Mouse (Mus musculus): ENCODE data around the gene Hexim1. TPM values are rescaled to one million over a fixed set of nuclear protein-coding genes. Genes with fewer than 3 reads are reported as not detected.
A peak's percentile ranks its signal among the peaks of the same experiment; 100 is the strongest.

The Hexim1 gene
- polyA plus RNA-seq, 1 experiment from 2014 or later = 1.7 TPM

- H3K4me3 ChIP-seq (ENCODE audit: low read depth, low read length) = peak overlapping the region; percentile 81
- H3K9ac ChIP-seq (ENCODE audit: low read depth, low read length) = peak overlapping the region; percentile 87
- peaks cover 54% of the 10 kb centered on the region for H3K4me1 ChIP-seq (ENCODE audit: control insufficient read depth, low read depth, low read length)
- peak overlapping the region; percentile 90 for H3K4me2 ChIP-seq (ENCODE audit: low read depth, low read length)
- peaks cover 31% of the 10 kb centered on the region for H3K27me3 ChIP-seq (ENCODE audit: control insufficient read depth, insufficient read depth, low read depth, low read length)
- H3K27ac ChIP-seq (ENCODE audit: low read length) = peak overlapping the region; percentile 96
- ATAC-seq (ENCODE audit: low read depth) = peak; percentile 90
- WGBS (ENCODE audit: insufficient replicate concordance) = under 1% methylated on average over 35 of the region's 35 CpGs
- H3K36me3 ChIP-seq (ENCODE audit: control insufficient read depth, insufficient read depth) = peaks cover 3% of the 10 kb centered on the region; the same call in 1 of the 2 replicates
- H3K9me3 ChIP-seq (replicated peaks; ENCODE audit: control insufficient read depth, low read length) = no peaks in the 10 kb centered on the region
These were observed 13.2 kb upstream of the Hexim1 start for GRCm38 (mm10) chr11:103102725-103103349.

- peak overlapping the region; percentile 96 for H3K27ac ChIP-seq (ENCODE audit: low read length)
- 51% methylated on average over 8 of the region's 8 CpGs for WGBS (ENCODE audit: insufficient replicate concordance)
- no peaks in the 10 kb centered on the region for H3K9me3 ChIP-seq (replicated peaks; ENCODE audit: control insufficient read depth, low read length)
These were observed 12.4 kb upstream of the Hexim1 start for GRCm38 (mm10) chr11:103103621-103104020.

DNA sequence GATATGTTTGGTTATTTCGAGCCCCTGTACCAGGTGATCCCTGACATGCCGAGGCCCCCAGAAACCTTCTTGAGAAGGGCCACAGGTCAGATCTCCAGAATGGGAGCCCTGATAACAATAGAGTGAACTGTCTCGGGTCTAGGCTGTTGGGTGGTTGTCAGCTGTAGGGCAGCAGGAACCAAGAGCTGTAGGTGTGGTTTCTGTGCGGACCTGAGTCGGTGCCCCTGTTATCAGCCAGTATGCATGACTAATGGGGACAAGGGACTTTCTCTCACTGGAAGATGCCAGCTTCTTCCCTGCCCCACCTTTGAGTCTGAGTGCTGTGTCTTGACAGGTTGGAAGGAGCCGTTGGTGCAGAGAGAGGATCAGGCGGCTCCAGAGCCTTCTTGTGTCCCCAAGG, 11.6 kb upstream of the Hexim1 start:
- Histone ChIP-seq H3K4me3 (ENCODE audit: low read depth, low read length) (peak overlapping the region; percentile 81), H3K27me3 (ENCODE audit: control insufficient read depth, insufficient read depth, low read depth, low read length) (peaks cover 28% of the 10 kb centered on the region), H3K9ac (ENCODE audit: low read depth, low read length) (peak overlapping the region; percentile 87), H3K4me2 (ENCODE audit: low read depth, low read length) (peak overlapping the region; percentile 79), H3K4me1 (ENCODE audit: control insufficient read depth, low read depth, low read length) (peaks cover 54% of the 10 kb centered on the region), H3K9me3 (replicated peaks; ENCODE audit: control insufficient read depth, low read length) (no peaks in the 10 kb centered on the region), H3K36me3 (ENCODE audit: control insufficient read depth, insufficient read depth) (peaks cover 3% of the 10 kb centered on the region; the same call in 1 of the 2 replicates), H3K27ac (ENCODE audit: low read length) (peak overlapping the region; percentile 96)
- ATAC-seq (ENCODE audit: low read depth) = peak; percentile 59
- 23% methylated on average over 7 of the region's 7 CpGs for WGBS (ENCODE audit: insufficient replicate concordance)

More at GRCm38 (mm10) chr11:103103621-103104020, 12.4 kb upstream of the Hexim1 start:
- Histone ChIP-seq H3K4me1 (ENCODE audit: control insufficient read depth, low read depth, low read length) (peaks cover 54% of the 10 kb centered on the region), H3K36me3 (ENCODE audit: control insufficient read depth, insufficient read depth) (peaks cover 3% of the 10 kb centered on the region; the same call in 1 of the 2 replicates), H3K4me2 (ENCODE audit: low read depth, low read length) (peak overlapping the region; percentile 79), H3K9ac (ENCODE audit: low read depth, low read length) (peak overlapping the region; percentile 87), H3K27me3 (ENCODE audit: control insufficient read depth, insufficient read depth, low read depth, low read length) (peaks cover 31% of the 10 kb centered on the region), H3K4me3 (ENCODE audit: low read depth, low read length) (peak overlapping the region; percentile 81)
- no peak for ATAC-seq (ENCODE audit: low read depth)

DNA sequence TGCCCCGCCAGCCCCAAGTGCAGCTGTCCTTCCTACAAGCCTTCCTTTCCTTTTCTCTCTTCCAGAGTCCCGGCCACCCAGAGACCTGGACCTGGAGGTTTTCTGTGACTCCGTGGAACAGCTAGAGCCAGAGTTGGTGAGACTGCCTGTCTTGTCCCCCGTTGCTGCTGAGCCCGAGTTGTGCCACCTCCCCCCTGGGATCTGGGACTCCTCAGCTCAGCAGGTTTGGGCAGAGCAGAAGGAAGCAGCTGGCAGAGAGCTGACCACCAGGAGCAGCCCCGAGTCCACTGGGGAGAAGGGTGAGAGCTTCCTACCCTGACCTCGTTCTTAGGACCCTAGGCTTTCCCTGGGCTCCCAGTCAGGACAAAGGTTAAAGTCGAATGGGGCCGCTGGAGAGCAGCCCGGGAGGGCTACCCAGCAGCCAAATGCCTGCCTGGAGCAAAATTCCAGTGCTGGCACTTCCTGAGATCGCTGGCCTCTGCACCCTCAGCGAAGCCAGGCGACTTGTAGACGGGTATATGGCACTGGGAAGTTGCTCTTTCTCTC, 10.8 kb upstream of the Hexim1 start:
- Histone ChIP-seq H3K27ac (ENCODE audit: low read length) (peak overlapping the region; percentile 96), H3K27me3 (ENCODE audit: control insufficient read depth, insufficient read depth, low read depth, low read length) (peaks cover 20% of the 10 kb centered on the region), H3K9me3 (replicated peaks; ENCODE audit: control insufficient read depth, low read length) (no peaks in the 10 kb centered on the region), H3K9ac (ENCODE audit: low read depth, low read length) (peak overlapping the region; percentile 87), H3K36me3 (ENCODE audit: control insufficient read depth, insufficient read depth) (peaks cover 3% of the 10 kb centered on the region; the same call in 1 of the 2 replicates), H3K4me3 (ENCODE audit: low read depth, low read length) (peak overlapping the region; percentile 81), H3K4me2 (ENCODE audit: low read depth, low read length) (peak overlapping the region; percentile 79), H3K4me1 (ENCODE audit: control insufficient read depth, low read depth, low read length) (peaks cover 54% of the 10 kb centered on the region)
- WGBS (ENCODE audit: insufficient replicate concordance) = 61% methylated on average over 14 of the region's 14 CpGs
- ATAC-seq (ENCODE audit: low read depth) = no peak

GRCm38 (mm10) chr11:103105810-103106209, 10.2 kb upstream of the Hexim1 start:
- H3K27ac ChIP-seq (ENCODE audit: low read length) = peak overlapping the region; percentile 96
- H3K9ac ChIP-seq (ENCODE audit: low read depth, low read length) = peak overlapping the region; percentile 87
- peaks cover 3% of the 10 kb centered on the region; the same call in 1 of the 2 replicates for H3K36me3 ChIP-seq (ENCODE audit: control insufficient read depth, insufficient read depth)
- peaks cover 14% of the 10 kb centered on the region for H3K27me3 ChIP-seq (ENCODE audit: control insufficient read depth, insufficient read depth, low read depth, low read length)
- no peaks in the 10 kb centered on the region for H3K9me3 ChIP-seq (replicated peaks; ENCODE audit: control insufficient read depth, low read length)
- 78% methylated on average over 6 of the region's 6 CpGs for WGBS (ENCODE audit: insufficient replicate concordance)
- H3K4me2 ChIP-seq (ENCODE audit: low read depth, low read length) = peak overlapping the region; percentile 79
- H3K4me1 ChIP-seq (ENCODE audit: control insufficient read depth, low read depth, low read length) = peaks cover 54% of the 10 kb centered on the region
- ATAC-seq (ENCODE audit: low read depth) = no peak
- peak overlapping the region; percentile 81 for H3K4me3 ChIP-seq (ENCODE audit: low read depth, low read length)

- WGBS (ENCODE audit: insufficient replicate concordance) = 18% methylated on average over 4 of the region's 4 CpGs
- Histone ChIP-seq H3K27me3 (ENCODE audit: control insufficient read depth, insufficient read depth, low read depth, low read length) (peaks cover 8% of the 10 kb centered on the region), H3K9me3 (replicated peaks; ENCODE audit: control insufficient read depth, low read length) (no peaks in the 10 kb centered on the region), H3K4me3 (ENCODE audit: low read depth, low read length) (peak overlapping the region; percentile 5), H3K4me2 (ENCODE audit: low read depth, low read length) (peak overlapping the region; percentile 79), H3K27ac (ENCODE audit: low read length) (peak overlapping the region; percentile 65), H3K4me1 (ENCODE audit: control insufficient read depth, low read depth, low read length) (peaks cover 53% of the 10 kb centered on the region), H3K36me3 (ENCODE audit: control insufficient read depth, insufficient read depth) (peaks cover 3% of the 10 kb centered on the region; the same call in 1 of the 2 replicates), H3K9ac (ENCODE audit: low read depth, low read length) (no peak overlapping the region; the same call in 1 of the 2 replicates)
- peak; percentile 45 for ATAC-seq (ENCODE audit: low read depth)
These were observed 9.6 kb upstream of the Hexim1 start for GRCm38 (mm10) chr11:103106386-103106785.

DNA sequence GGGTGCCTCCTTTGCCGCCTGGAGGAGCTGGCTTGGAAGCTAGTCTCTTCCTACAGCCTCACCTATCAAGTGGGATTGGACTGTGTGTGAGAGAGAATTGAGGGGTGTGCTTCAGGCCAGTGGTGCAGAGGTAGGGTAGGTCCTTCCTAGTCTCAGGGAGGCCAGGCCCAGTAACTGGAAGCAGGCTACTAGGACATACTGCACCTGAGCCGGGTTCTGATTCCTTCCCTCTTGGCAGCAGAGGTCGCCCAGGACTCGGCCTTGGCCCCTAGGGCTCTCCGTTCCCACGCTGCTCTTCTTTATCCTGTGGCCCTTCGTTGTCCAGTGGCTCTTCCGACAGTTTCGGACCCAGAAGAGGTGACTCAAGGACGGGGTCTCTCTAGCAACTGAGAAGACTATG, 4.7 kb upstream of the Hexim1 start:
- no peaks in the 10 kb centered on the region for H3K9me3 ChIP-seq (replicated peaks; ENCODE audit: control insufficient read depth, low read length)
- WGBS (ENCODE audit: insufficient replicate concordance) = 47% methylated on average over 10 of the region's 10 CpGs
- no peak overlapping the region for H3K4me3 ChIP-seq (ENCODE audit: low read depth, low read length)
- H3K4me1 ChIP-seq (ENCODE audit: control insufficient read depth, low read depth, low read length) = peaks cover 31% of the 10 kb centered on the region
- no peak overlapping the region for H3K9ac ChIP-seq (ENCODE audit: low read depth, low read length)
- no peak overlapping the region for H3K27ac ChIP-seq (ENCODE audit: low read length)
- no peak overlapping the region for H3K4me2 ChIP-seq (ENCODE audit: low read depth, low read length)
- peaks cover 3% of the 10 kb centered on the region; the same call in 1 of the 2 replicates for H3K36me3 ChIP-seq (ENCODE audit: control insufficient read depth, insufficient read depth)
- no peak for ATAC-seq (ENCODE audit: low read depth)
- H3K27me3 ChIP-seq (ENCODE audit: control insufficient read depth, insufficient read depth, low read depth, low read length) = no peaks in the 10 kb centered on the region

- H3K27me3 ChIP-seq (ENCODE audit: control insufficient read depth, insufficient read depth, low read depth, low read length) = no peaks in the 10 kb centered on the region
- peaks cover 3% of the 10 kb centered on the region; the same call in 1 of the 2 replicates for H3K36me3 ChIP-seq (ENCODE audit: control insufficient read depth, insufficient read depth)
- H3K27ac ChIP-seq (ENCODE audit: low read length) = peak overlapping the region; percentile 11; the same call in 1 of the 2 replicates
- WGBS (ENCODE audit: insufficient replicate concordance) = 12% methylated on average over 28 of the region's 28 CpGs
- H3K4me2 ChIP-seq (ENCODE audit: low read depth, low read length) = peak overlapping the region; percentile 53
- no peak for ATAC-seq (ENCODE audit: low read depth)
- no peaks in the 10 kb centered on the region for H3K9me3 ChIP-seq (replicated peaks; ENCODE audit: control insufficient read depth, low read length)
- peak overlapping the region; percentile 23 for H3K4me3 ChIP-seq (ENCODE audit: low read depth, low read length)
- peaks cover 25% of the 10 kb centered on the region for H3K4me1 ChIP-seq (ENCODE audit: control insufficient read depth, low read depth, low read length)
- peak overlapping the region; percentile 5; the same call in 1 of the 2 replicates for H3K9ac ChIP-seq (ENCODE audit: low read depth, low read length)
These were observed 4.0 kb upstream of the Hexim1 start for GRCm38 (mm10) chr11:103111881-103112551.

Measured in liver, embryonic 16.5 days (tissue).